Mouse (Mus musculus) embryonic facial prominence, embryonic 11.5 days (tissue): ENCODE results near the gene Pik3ca. TPM values are rescaled to one million over a fixed set of nuclear protein-coding genes. Genes with fewer than 3 reads are reported as not detected.

Experiments
- ATAC-seq: fragments of 200-750 bp; cut with Nextera tagmentation; replicated peaks from 2 replicates; pipeline ENCODE4 v1.8.0; 2017; ENCODE audit warnings: low read depth; ENCODE audit not compliant: insufficient number of reproducible peaks, low FRiP score, low TSS enrichment
- DNase-seq: peaks from one replicate; pipeline ENCODE4 v3.0.0-alpha.2; 2015; ENCODE audit warnings: low spot score
- H3K27ac ChIP-seq: fragments of 300-500 bp; sonication (generic); replicated peaks from 2 replicates; pipeline ENCODE4 v1.5.1; 2014; ENCODE audit warnings: mild to moderate bottlenecking, low read depth, low read length, control low read depth
- H3K27me3 ChIP-seq: fragments of 300-500 bp; sonication (generic); 2 replicates; pipeline ENCODE4 v1.6.1; 2014; ENCODE audit warnings: mild to moderate bottlenecking, low read length, moderate library complexity, mixed read lengths; ENCODE audit not compliant: control insufficient read depth, insufficient read depth
- H3K36me3 ChIP-seq: fragments of 300-500 bp; sonication (generic); replicated peaks from 2 replicates; pipeline ENCODE4 v1.6.1; 2014; ENCODE audit warnings: low read depth, mild to moderate bottlenecking, low read length, moderate library complexity, mixed read lengths; ENCODE audit not compliant: control insufficient read depth, insufficient read depth
- H3K4me1 ChIP-seq: fragments of 300-500 bp; sonication (generic); 2 replicates; pipeline ENCODE4 v1.6.1; 2014; ENCODE audit warnings: low read length, mixed read lengths; ENCODE audit not compliant: control insufficient read depth, insufficient read depth
- H3K4me2 ChIP-seq: fragments of 300-500 bp; sonication (generic); 2 replicates; pipeline ENCODE4 v1.6.1; 2014; ENCODE audit warnings: low read depth, mild to moderate bottlenecking, control low read depth, low read length, moderate library complexity
- H3K4me3 ChIP-seq: fragments of 300-500 bp; sonication (generic); 2 replicates; pipeline ENCODE4 v1.5.1; 2014; ENCODE audit warnings: low read depth, low read length, control low read depth
- H3K9ac ChIP-seq: fragments of 300-500 bp; sonication (generic); replicated peaks from 2 replicates; pipeline ENCODE4 v1.6.1; 2014; ENCODE audit warnings: mild to moderate bottlenecking, control low read depth, low read length
- H3K9me3 ChIP-seq: fragments of 300-500 bp; sonication (generic); replicated peaks from 2 replicates; pipeline ENCODE4 v1.6.1; 2016; ENCODE audit warnings: mild to moderate bottlenecking, low read length, inconsistent platforms, mixed read lengths; ENCODE audit not compliant: control insufficient read depth
- WGBS: fragments of 180-500 bp; shearing (Covaris S2); extraction: QIAGEN DNeasy Blood & Tissue Kit; methylation state at CpG from one replicate; pipeline ENCODE4 v1.1.7; 2014; 5-methylcytosine and 5-hydroxymethylcytosine counted together
- polyA plus RNA-seq: library from polyadenylated mRNA; unstranded; fragments of >200 nt; fragmentation: Nextera tagmentation; extraction: Ambion mirVana; gene quantifications from 2 replicates; pipeline ENCODE4 v1.2.1, GENCODE M21; 2014

Gene Pik3ca
- polyA plus RNA-seq, 1 experiment from 2014 or later: 23.3 TPM

GRCm38 (mm10) chr3:32402990-32403885, 5.8 kb downstream of the Pik3ca start:
- H3K9me3 ChIP-seq: no peaks in the 10 kb centered on the region
- no peak overlapping the region for H3K27ac ChIP-seq
- no peaks in the 10 kb centered on the region for H3K27me3 ChIP-seq
- no peak for ATAC-seq
- H3K4me1 ChIP-seq: no peaks in the 10 kb centered on the region; the same call in 1 of the 2 replicates
- H3K4me2 ChIP-seq: no peak overlapping the region
- no peak overlapping the region for H3K9ac ChIP-seq
- WGBS: 80% methylated on average over 7 of the region's 7 CpGs
- H3K36me3 ChIP-seq: no peaks in the 10 kb centered on the region
- no peak for DNase-seq
- no peak overlapping the region for H3K4me3 ChIP-seq

DNA sequence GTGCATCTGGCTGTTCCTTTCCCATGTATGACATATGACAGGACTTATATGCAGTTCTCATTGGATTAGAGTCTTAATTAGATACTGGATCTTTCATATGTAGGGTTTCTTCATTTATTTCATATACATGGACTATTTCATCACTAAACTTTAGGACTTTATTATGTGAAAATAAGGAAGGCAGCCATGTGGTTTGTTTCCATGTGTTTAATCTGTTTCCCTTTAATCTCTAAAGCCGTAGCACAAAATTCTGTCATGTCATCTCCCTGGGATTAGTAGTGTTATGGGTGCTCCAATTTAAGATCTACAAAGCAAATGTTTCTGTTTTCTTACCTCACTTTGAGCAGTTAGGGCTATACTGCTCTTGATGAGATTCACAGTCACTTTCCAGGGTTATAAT, 8.2 kb downstream of the Pik3ca start:
- no peak for ATAC-seq
- WGBS: 93% methylated on average over 1 of the region's 1 CpGs
- H3K27me3 ChIP-seq: no peaks in the 10 kb centered on the region

DNA sequence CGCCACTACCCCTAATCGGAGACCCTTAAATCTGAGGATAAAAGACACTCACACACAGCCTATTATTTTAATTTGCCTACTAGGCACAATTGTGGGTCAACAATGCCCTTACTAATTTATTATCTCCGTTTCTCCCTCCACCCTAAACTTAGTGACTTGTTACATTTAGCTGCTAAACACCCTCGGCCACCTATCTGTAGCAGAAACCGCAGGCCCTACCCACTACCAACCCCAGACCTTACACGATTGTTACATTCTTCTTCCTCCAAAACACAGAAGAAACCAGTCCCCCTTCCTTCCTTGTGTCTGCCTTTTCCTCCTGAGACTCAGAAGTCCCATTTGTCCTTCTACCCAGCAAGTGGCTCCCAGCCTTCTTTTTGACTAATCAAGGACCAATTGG, 9.3 kb downstream of the Pik3ca start:
- no peak overlapping the region for H3K27ac ChIP-seq
- 87% methylated on average over 6 of the region's 6 CpGs for WGBS
- H3K27me3 ChIP-seq: no peaks in the 10 kb centered on the region
- no peak for ATAC-seq
- DNase-seq: no peak
- no peaks in the 10 kb centered on the region for H3K9me3 ChIP-seq
- H3K4me1 ChIP-seq: no peaks in the 10 kb centered on the region
- no peak overlapping the region for H3K9ac ChIP-seq
- H3K4me3 ChIP-seq: no peak overlapping the region
- H3K36me3 ChIP-seq: no peaks in the 10 kb centered on the region
- H3K4me2 ChIP-seq: no peak overlapping the region

More for the DNA sequence above, 8.2 kb downstream of the Pik3ca start:
- Histone ChIP-seq H3K9me3 (no peaks in the 10 kb centered on the region), H3K4me3 (no peak overlapping the region), H3K4me2 (no peak overlapping the region), H3K4me1 (no peaks in the 10 kb centered on the region), H3K27ac (no peak overlapping the region), H3K36me3 (no peaks in the 10 kb centered on the region), H3K9ac (no peak overlapping the region)
- DNase-seq: no peak

- no peak for ATAC-seq
These were observed 11.4 kb downstream of the Pik3ca start for GRCm38 (mm10) chr3:32408811-32409273.

DNA sequence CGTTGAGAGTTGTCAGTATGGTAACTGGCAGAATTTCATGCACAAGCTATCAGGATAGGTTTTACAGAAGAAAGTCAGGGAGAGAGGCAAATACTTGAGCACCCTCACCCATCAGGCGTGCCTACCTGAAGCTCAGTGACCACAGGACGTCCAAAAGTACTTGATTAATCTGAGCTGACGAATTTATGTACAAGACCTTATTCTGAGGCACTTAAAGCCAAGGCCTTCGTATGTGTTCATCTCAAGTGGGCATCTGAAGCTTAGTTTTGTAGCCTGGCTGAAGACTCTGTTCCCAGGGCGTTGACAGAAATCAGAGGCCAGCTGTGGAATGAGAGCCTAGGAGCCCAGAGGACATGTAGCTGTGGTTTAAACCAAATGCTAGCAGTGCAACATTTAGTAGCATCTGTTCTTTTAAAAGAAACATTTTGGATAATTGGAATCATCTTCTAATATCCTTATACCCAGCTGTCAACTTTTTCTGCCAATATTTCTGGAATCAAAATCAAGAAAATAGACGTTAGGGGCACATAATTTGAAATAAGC, 15.1 kb downstream of the Pik3ca start:
- no peak overlapping the region for H3K9ac ChIP-seq
- DNase-seq (no peak), ATAC-seq (no peak)
- H3K27ac ChIP-seq: no peak overlapping the region
- no peaks in the 10 kb centered on the region for H3K27me3 ChIP-seq
- WGBS: 83% methylated on average over 7 of the region's 7 CpGs
- no peaks in the 10 kb centered on the region for H3K9me3 ChIP-seq
- H3K4me1 ChIP-seq: no peaks in the 10 kb centered on the region
- no peaks in the 10 kb centered on the region for H3K36me3 ChIP-seq
- no peak overlapping the region for H3K4me3 ChIP-seq
- H3K4me2 ChIP-seq: no peak overlapping the region

More at GRCm38 (mm10) chr3:32408811-32409273, 11.4 kb downstream of the Pik3ca start:
- H3K27me3 ChIP-seq: no peaks in the 10 kb centered on the region
- 91% methylated on average over 3 of the region's 3 CpGs for WGBS
- no peaks in the 10 kb centered on the region for H3K9me3 ChIP-seq
- H3K4me1 ChIP-seq: no peaks in the 10 kb centered on the region
- DNase-seq: no peak
- H3K27ac ChIP-seq: no peak overlapping the region
- H3K4me2 ChIP-seq: no peak overlapping the region
- H3K4me3 ChIP-seq: no peak overlapping the region
- no peak overlapping the region for H3K9ac ChIP-seq
- H3K36me3 ChIP-seq: no peaks in the 10 kb centered on the region

GRCm38 (mm10) chr3:32414381-32414780, 16.9 kb downstream of the Pik3ca start:
- Histone ChIP-seq H3K4me2 (no peak overlapping the region), H3K27me3 (no peaks in the 10 kb centered on the region), H3K9me3 (no peaks in the 10 kb centered on the region), H3K9ac (no peak overlapping the region), H3K4me1 (no peaks in the 10 kb centered on the region), H3K4me3 (no peak overlapping the region), H3K27ac (no peak overlapping the region), H3K36me3 (no peaks in the 10 kb centered on the region)
- ATAC-seq: no peak
- 55% methylated on average over 4 of the region's 4 CpGs for WGBS
- no peak for DNase-seq

DNA sequence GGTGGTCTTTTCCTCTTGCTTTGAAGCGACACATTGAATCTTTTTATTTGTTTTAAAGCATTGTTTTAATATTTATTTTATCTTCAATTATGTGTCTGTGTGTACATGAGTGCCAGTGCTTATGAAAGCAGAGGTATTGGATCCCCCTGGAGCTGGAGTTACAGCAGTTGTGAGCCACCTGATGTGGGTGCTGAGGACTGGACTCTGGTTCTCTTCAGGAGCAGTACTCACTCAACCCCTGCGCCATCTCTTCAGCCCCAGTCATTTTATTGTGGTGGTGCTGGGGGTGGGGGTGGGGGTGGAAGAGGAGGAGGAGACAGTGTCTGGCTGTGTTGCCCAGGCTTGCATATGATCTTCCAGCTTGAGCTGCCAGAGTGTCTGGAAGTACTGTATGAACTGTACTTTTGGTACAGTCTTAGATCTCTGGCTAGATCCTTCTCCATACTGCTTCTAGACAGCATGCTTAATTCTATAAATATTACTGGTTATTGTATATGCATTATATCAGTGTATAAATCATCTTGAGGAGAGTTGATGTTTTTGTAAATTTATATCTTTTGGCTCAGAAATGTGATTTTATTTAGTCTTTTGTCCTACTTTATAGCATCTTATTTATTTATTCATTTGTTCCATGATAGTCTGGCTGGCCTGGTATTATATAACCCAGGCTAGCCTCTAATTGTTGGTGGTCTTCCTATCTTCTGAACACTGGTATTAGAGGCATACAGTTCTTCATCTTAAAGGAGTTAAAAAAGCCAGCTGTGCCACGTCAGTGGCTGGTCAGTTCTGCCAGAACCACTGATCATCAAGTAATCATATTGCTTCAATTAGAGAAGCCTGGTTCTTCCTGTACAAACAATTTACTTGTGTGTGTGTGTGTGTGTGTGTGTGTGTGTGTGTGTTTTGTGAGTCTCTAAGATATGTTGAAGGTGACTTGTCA, 18.2 kb downstream of the Pik3ca start:
- Histone ChIP-seq H3K36me3 (no peaks in the 10 kb centered on the region), H3K9me3 (no peaks in the 10 kb centered on the region), H3K4me1 (no peaks in the 10 kb centered on the region), H3K9ac (no peak overlapping the region), H3K27ac (no peak overlapping the region), H3K4me3 (no peak overlapping the region), H3K4me2 (no peak overlapping the region), H3K27me3 (no peaks in the 10 kb centered on the region)
- DNase-seq (peak; percentile 10), ATAC-seq (0 out of 2 replicates have a peak, but pooled peaks have one; percentile 52)
- WGBS: 64% methylated on average over 3 of the region's 3 CpGs
